Mouse (Mus musculus) adrenal gland (tissue): ENCODE results near the gene Mettl11b.
"Not testable (repeated sequence)": the region's sequence is repeated elsewhere in the genome, so short reads cannot be mapped to it uniquely, and the experiment has no call there.

ENCODE experiments used
- intact Hi-C: fragments of 180-260 bp; cut with DNase I; formaldehyde crosslinking; loops from one replicate; pipeline ENCODE4 v1.15.1; 2025
- long read RNA-seq, 2 experiments: library from polyadenylated mRNA; unstranded; transcript quantifications; one replicate each; pipeline ENCODE4 v2.0.0; 2020; ENCODE audit warnings: borderline replicate concordance in 1 of 2; ENCODE audit not compliant: insufficient replicate concordance in 1 of 2

Gene Mettl11b
- long read RNA-seq, experiment 1: 0 reads
- long read RNA-seq, experiment 2: 0 reads

DNA sequence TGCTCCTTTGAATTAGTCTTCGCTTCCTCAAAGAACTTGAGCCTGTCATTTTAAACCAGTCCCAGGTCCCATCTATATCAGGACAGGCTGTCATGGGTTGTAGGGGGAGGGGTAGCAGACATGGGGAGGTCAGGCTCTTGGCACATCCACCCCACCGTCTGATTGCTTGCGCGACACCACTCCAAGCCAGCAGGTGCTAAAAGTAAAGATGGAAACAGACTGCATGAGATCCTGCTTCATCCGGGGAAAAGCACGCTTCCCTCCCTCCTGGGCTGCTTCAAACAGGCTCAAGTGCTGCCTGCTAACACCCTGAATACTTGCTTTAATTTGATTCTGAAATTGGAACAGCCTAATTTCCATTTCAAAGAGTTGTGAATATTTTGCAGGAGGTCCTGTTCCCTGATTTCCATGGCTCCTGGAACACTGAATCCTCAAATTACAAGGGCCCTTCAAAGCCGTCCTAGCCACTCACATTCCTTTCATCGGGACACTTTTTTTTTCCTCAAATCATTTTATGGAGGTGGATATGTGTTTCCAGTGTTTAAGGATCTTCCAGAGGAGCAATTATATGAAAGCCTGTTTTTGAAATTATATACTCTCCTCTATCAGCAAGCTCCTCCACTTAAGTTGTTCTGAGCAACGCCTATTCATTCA is at the start of gene Mettl11b:
Gene Mettl11b, minus strand, starts transcription at position 127 of the 654 bp plus-strand sequence.
- intact Hi-C loops: no loop called here

DNA sequence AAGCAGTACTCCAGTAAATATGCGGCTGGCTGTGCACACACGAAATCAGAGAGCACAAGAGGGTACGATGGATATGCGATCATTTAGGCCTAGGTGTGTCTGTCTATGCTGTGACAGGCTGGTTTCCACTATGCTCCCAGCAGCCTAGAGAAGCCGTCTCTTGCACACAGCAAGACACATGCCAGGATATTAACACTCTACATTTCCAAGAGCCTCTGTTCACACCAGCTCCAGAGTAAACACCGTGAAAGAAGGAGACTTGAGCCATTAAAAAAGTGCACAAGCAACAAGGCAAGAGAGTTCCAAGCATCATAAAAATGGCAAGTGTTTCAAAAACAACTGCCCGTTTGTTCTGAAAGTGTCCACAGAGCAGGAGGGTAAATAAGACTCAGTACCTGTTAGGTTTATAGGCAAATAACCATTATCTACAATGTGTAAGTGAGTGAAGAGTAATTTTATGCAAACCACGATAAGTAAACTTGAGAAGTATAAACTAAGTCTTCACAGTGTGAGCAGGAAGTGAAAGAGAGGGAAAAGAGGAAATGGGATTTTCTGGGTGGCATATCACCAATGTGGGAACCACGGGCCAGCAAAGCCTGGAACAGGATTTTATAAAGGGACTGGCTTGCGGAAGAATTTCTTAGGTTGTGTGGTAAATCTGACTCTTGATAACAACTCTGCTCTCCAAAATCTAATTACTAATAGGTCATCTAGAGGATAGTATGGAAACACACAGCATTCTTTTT is 32.6 kb upstream of the Mettl11b start:
- intact Hi-C loops: no loop called here

DNA sequence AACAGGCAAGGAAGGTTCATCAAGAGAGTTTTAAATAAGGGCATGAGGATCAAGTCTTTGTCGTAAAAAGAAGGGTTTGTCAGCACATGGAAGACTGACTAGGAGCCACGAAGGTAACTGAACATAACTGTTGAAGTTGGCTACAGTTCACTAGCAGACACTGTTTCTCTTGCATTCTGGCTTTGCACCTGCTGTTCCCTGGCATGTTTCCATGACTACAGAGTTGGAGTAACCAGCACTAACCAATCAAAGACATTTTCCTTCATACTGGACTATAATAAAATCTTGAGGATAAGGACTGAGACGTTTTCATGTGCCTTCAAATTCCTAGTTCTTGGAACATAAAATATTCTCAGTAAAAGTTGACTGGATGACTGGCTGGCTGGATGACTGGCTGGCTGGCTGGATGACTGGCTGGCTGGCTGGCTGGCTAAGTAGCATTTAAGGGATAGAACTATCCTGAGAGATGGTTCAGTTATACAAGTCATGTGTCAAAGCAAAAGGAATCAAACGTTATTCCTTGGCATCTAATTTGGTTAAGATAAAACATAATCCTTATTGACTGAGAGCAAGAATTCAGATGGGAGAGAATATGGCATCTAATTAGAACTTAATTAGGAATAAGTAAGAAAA is 26.4 kb upstream of the Mettl11b start:
- intact Hi-C loops: no loop called here

DNA sequence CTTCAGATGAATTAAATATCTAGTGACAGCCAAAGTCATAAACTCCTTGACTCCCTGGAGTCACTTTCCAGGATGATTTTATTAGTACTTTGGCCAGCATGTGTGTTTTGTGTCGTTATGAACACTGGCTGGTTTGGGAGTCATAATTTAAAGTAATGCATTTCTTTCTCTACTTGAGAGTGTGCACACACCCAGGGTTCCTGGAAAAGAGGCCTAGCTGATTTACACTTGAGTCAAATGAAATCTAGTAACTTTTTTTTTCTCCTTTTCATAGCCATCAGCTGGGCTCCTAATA is 12.2 kb upstream of the Mettl11b start:
- intact Hi-C loops: no loop called here

DNA sequence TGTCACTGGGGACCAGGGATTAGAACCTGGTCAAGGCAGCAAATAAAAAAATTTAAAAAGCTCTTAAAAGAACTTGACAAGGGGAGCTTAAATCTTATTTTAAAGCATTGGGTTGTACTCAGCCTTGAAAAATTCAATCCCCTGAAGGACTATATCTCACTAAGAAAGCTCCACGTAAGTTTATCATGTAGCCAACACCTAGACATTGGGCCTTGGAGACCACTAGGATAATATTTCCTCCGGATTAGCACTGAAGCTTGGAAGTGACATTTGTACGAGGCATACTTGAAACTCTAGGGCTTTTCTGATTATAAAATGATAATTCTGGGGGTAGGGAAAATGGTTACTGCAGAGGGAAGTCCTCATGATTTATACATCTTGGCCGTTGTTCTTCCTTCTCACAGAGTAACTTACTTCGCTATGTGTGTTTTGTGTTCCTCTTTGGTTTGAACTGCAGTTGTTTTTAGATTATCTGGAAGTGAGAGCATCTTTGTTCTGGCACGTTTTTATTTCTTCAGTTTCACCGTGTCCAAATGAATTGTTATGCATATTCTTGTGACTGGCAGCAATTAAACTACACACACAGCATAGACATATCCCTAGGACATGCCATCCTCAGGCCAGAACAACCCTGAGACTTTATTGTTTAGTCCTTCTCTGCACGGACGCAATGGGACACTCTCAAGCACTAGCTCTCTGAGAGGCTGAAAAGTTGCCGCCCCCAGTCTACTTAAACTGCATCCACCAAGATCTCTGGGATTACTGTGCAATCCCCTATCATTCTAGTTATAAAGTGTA is 11.6 kb upstream of the Mettl11b start:
- intact Hi-C loops: no loop called here

DNA sequence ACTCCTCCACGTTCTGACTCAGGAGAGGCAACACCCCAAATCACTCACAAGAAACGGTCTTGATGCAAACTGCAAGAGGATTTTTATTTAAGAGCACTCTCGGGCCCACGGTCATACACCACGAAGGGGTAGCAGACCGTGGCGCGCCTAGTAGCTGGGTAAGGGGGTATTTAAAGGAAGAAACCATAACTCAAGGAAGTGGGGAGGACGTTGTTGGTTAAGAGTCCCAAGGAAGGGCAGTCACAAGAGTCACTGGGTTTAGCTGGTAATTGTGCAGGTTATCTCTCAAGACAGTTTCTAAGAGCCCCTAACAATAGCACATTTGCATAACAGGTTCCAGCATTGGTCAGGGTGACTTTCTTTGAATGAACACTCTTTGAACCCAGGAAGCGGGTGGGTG is 6.1 kb upstream of the Mettl11b start:
- intact Hi-C loops: not testable (repeated sequence)

DNA sequence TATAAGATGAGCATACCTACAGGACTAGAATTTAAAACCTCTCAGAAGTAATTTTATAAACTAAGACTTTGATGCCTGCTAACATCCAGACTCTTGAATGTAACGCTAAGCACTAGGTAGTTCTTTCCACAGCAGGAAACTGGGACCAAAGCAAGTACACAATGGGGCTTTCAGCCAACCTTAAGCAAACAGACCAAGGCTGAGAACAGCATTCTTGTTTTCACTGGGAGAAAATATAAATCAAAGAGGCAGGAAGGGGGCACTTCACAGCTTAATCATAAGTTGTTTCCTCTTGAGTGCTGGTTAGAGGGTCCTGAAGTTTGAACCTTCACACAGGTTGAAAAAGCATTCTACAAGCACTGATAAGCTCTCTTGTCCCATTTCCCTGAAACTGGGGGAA is 1.1 kb downstream of the Mettl11b start:
- intact Hi-C loops: no loop called here

DNA sequence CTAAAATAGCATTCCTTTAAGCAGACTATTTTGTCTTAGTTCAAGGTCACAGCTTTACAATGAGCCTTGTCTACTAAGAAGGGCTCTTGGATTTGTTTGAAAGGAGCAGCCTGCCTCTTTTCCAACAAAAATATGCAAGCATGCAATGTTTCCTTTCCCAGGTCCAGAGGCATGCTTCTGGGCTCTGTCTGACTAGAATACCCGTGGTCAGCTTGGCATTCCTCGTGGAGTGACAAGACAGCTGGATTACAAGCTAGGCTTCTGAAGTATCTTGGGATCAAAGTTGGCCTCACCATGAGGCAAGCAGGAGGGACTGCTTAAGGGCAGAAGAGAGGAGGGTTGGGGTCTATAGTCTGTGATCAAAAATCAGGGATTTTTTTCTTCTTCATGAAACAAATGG is 16.4 kb downstream of the Mettl11b start:
- intact Hi-C loops: no loop called here

DNA sequence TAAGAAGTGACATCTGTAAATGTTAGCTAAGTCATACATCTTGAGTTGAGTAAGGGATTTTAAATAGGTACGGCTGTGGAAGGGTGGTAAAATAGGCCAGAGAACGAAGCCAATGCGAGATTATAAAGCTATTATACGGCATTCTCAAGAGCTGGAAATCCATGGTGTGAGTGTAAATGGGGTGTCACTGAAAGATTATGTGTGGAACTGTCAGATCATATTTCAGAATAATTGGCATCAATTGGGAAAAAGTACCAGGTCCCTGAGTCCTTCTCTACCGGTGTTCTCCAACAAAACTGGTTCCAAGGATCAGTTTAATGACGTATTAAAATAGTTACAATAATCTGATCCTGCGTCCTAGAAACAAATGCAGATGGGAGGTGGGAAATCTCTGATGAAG is 24.5 kb downstream of the Mettl11b start:
- intact Hi-C loops: no loop called here

DNA sequence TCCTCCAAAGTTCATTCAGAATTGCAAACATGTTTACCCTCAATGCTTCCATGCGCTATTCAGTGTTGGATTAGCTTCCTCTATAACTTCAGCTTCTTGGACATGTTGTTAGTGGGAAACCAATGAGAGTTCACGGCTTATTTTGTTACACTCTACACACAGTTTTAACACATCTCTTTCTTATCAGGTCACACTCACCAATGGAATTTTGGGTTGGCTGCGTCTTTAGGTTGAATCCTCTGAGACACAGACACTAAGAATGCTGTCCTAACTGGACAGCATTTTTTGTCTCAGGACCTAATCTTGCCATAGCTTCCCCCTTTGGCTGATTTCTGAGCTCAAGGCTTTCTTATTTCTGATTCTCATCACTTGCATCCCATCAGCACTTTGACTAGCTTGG is 25.3 kb downstream of the Mettl11b start:
- intact Hi-C loops: no loop called here

DNA sequence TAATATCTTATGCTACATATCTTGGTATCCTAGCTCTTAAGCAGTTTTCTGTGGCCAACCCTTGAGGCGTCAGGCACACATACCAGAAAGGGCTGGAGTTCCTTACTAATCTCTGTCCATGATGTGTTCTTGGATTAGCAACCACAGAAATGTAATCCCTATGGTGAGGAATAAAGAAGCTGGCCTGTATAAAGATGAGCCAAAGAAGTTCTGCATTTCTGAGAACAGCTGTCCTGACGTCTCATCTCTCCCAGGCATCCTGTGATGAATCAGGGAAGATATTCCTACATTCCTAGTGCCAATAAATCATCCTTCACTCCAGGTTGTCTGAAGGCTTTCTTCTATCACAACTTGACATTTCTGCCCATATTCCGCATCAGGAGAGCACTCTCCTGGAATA is 33.2 kb downstream of the Mettl11b start:
- intact Hi-C loops: no loop called here

DNA sequence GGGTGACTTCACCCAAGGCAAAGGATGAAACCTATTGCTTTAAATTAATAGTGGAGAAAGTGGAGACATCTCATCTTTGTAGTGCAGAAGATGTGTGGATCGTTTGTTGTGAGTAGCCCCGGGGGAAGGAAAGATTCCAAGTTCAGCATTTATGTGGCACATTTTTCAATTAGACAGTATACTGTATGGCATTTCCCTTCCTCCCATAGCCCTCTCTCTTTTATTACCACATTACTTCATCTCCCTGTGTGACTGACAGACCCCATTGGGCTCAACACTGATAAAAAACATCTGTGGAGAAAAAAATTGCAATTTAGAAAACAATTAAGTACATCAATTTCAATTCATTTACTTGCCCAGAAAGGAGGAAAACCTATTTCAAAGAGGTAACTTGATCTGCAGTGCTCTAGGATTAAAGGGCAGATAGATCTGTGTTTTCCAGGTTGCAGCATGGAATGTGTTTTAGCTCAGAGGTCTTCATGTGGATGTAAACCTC is 42.0 kb downstream of the Mettl11b start:
- intact Hi-C loops: no loop called here

DNA sequence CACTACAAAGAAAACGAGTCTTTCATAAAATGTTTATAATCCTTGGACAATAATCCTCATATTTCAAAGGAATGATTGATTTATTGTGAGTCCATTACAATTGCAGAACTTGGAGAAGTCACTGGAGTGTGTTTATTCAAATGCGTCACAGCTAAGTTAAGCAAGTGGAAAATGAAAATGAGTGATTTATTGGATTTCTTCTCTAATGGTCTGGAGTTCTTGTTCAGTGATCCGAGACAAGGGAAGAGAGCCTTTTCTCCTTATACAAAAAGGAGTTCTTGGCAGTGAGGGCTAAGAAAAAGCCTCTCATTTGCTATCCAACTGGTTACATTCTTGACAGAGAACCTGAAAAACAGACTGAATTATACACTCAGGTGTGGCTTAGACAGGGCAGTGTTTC is 42.9 kb downstream of the Mettl11b start:
- intact Hi-C loops: no loop called here

DNA sequence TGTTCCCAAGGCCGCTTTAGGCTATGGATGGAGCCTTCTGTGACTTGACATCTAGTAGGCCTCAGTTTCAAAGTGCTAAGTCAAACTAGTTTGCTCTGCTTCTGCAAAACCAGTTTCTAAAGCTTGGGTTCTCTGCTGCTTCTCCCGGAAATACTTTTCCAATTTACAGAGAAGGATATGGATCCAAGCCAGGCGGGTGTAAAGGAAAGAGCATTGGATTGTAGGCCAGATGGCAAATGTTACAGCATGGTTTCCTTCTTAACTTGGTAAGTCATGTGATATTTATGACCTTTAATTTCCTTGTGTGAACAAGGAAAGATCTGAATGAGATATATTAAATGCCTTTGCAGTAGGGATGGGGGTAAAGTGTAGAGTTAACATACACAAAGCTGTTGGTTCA is 52.2 kb downstream of the Mettl11b start:
- intact Hi-C loops: no loop called here

DNA sequence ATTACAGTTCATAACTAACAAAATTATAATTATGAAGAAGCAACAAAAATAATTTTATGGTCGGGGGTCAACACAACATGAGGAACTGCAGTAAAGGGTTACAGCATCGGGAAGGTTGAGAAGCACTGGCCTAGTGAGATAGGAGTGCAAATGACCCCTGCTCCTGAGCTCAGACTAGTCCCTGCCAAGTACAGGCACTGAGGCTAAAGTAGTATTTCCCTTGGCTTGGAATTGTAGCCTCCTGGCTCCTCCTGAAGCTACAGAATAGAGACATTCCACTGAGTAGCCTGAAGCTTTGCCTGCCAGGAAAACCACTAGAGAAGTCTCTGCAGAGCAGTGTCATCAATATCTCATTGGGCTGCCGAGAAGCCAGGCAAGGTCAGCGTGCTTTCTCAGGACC is 53.7 kb downstream of the Mettl11b start:
- intact Hi-C loops: no loop called here

DNA sequence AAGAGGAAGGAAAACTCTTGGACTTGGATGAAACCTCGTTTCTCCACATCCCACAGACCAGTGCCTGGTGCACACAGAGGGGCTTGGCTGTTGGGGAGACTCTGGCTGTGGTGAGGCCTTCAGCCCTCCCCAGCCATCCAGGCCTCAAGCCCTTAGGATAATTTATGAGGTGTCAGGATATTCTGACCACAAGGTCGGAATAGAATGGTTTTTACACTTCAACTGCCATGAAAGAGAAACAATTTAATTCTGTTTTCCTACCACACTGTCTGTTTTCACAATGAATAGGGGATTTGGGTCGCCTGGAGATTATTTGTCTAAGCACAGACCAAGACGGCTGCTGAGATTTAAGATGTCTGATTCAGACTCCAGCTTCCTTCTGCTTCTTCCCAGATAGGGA is 54.3 kb downstream of the Mettl11b start:
- intact Hi-C loops: no loop called here

DNA sequence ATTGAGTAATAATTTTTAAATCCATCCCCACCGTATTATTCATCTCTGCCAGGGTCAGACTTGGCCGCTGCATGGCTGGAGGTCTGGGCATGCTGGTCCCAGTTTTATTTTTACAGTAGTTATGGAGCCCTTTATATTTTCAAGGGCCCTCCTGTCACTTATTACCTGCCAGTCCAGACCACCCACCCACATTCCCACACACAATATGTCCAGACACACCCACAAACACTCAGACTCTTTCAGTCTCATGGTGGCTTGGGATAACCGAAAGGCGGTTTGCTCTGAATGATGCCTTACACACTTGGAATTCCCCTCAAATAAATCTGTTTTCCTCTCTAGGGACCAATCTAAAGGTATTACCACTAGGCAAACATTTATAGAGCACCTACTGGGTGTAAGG is 55.1 kb downstream of the Mettl11b start:
- intact Hi-C loops: no loop called here

DNA sequence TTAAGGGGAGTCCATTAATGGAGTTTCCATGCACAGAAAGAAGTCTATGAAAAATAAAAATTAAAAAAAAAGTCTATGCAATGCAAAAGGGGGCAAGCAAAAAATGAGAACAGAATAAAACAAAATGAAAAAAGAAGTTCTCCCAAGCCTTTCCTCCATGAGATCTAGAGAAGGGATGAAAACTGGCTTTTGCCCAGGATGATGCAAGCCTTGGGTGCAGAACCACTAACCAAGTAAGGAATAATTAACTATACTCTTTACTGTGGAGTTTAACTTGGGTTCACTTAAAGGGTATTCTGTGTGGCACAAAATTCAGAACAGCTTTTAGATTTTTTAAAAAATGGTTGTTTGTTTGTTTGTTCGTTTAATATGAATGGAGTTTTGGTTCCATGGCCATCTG is 62.6 kb downstream of the Mettl11b start:
- intact Hi-C loops: no loop called here

DNA sequence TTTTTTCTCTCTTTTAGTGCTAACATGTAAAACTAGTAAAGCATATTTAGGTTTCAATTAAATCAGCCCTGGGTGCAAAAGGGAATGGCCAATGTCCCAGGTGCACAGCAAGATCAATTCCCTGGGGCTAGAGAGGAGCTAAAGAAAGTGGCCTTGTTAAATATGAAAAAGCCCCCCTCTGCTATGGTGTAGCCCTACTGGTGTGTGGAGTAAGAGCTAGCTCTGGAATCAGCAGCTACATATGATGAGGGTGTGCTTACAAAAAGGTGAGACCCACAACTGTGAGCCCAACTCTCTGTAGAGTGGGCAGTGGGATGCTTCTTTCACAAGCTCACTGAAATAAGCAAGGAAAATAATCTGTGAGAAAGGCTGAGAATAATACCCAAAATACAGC is 66.5 kb downstream of the Mettl11b start:
- intact Hi-C loops: no loop called here

DNA sequence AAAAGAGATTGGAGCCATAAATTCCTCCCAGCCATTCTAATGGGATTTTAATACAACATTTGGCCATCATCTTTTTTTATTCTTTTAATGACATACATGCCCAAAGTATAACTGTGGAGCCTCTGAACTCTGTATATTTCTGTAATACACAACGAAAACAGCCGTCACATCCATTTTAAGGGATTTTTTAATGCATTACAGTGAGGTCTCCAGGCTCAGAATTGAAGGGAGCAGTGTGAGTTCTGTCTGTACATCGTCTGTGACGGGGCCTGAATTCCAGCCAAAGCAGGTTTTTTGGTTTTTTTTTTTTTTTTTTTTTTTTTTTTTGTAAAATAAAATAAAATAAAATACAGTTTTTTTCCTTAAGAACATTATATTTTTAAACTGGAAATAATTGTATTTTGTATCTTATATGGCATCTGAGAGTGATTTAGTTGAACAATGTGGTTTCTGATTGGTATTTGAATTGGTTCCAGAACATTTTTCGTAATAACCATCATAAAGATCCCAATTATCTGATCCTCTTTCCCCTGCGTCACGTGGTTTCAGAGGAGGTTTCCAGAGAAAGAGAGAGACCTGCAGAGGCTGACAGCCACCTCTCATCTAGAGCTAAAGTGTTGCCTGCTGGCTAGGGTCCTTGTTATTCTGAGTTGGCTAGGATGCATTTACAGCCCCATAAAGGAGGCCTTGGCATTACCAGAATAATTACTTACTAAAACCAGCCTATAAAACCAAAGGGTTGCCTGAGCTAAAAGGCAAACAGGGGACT is 67.1 kb downstream of the Mettl11b start:
- intact Hi-C loops: no loop called here

DNA sequence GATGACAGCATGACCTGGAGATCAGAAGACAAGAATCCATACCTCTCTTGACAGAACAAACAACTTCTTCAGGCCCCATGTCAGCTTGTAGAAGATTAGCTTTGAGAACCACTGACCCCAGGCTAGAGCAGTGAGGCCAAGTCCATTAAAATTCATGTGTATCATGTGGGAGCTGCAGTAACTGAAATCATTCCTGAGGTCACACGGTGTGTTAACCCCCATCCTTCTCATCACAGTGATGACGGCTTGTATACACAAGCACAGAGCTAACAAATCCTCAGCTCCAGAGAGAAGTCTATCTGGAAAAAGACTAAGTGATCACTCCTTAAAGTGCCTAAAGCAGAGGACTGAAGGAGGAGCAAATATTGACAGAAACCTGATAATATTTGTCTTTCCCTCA is 68.0 kb downstream of the Mettl11b start:
- intact Hi-C loops: no loop called here
